In genomic region chr16:13328646-13329045, GRCm38 (mm10) we compare ENCODE assay signal across 16 mouse cellular contexts.
"Had no signal": no experiment of that assay in that cellular context is flagged by ENCODE, and none has a peak within 500 bp of the region (broad histone marks: within the 10 kb centered on the region; RNA-seq: fewer than 3 reads in every experiment).

No protein-coding gene starts in this region.

- H3K4me2 ChIP-seq: neural tube, embryonic 13.5 days; neural tube, embryonic 15.5 days; stomach, embryonic 15.5 days had no signal

- H3K9me3 ChIP-seq: neural tube, embryonic 13.5 days; neural tube, embryonic 15.5 days; stomach, embryonic 15.5 days had no signal

- H3K4me1 ChIP-seq: stomach, embryonic 15.5 days had no signal

- H3K27ac ChIP-seq: neural tube, embryonic 15.5 days; stomach, postnatal 0 days had no signal

- H3K27me3 ChIP-seq: neural tube, embryonic 13.5 days; neural tube, embryonic 15.5 days; stomach, embryonic 15.5 days had no signal

- DNase-seq: retina, postnatal 1 day; right cerebral cortex, adult 18-20 months; right cerebral cortex, postnatal 14 days; right cerebral cortex, postnatal 25 days; right cerebral cortex, postnatal 4 days; spleen, adult 18-20 months; thymus, adult 18-20 months; thymus, adult 2 months; thymus, postnatal 14 days; thymus, postnatal 25 days; thymus, postnatal 36 days; thymus, postnatal 4 days had no signal

- H3K9ac ChIP-seq: neural tube, embryonic 13.5 days; neural tube, embryonic 15.5 days; stomach, embryonic 15.5 days had no signal

- H3K4me3 ChIP-seq: neural tube, embryonic 13.5 days; neural tube, embryonic 15.5 days; stomach, embryonic 15.5 days had no signal

- H3K36me3 ChIP-seq: neural tube, embryonic 13.5 days; neural tube, embryonic 15.5 days had no signal
